Mouse (Mus musculus) large intestine, adult 2 months (tissue): ENCODE data around the gene Usp12. TPM values are rescaled to one million over a fixed set of nuclear protein-coding genes. Genes with fewer than 3 reads are reported as not detected.

ENCODE experiments used
- DNase-seq: peaks from one replicate; pipeline ENCODE4 v3.0.0-alpha.2; 2012; ENCODE audit warnings: low read depth, low spot score
- WGBS: fragments of 180-500 bp; shearing (Covaris S2); methylation state at CpG from one replicate; pipeline ENCODE4 v1.1.7; 2018; 5-methylcytosine and 5-hydroxymethylcytosine counted together
- polyA plus RNA-seq: library from polyadenylated mRNA; depleted of rRNA; stranded (reverse); fragments of >200 nt; gene quantifications from 2 replicates; pipeline ENCODE4 v1.2.3, GENCODE M21; 2012

The Usp12 gene
- polyA plus RNA-seq, 1 experiment = 19.1 TPM

GRCm38 (mm10) chr5:146809951-146810350 lies 15.1 kb upstream of the Usp12 start:
- WGBS = 79% methylated on average over 5 of the region's 5 CpGs
- DNase-seq = no peak

GRCm38 (mm10) chr5:146806004-146806430 lies 11.2 kb upstream of the Usp12 start:
- DNase-seq = no peak
- WGBS = 70% methylated on average over 8 of the region's 8 CpGs

- DNase-seq = no peak
- WGBS = 69% methylated on average over 9 of the region's 9 CpGs
These were observed 3.2 kb upstream of the Usp12 start for GRCm38 (mm10) chr5:146798031-146798430.

GRCm38 (mm10) chr5:146795728-146796127 lies 922 bp upstream of the Usp12 start:
- WGBS = 90% methylated on average over 13 of the region's 13 CpGs

GRCm38 (mm10) chr5:146794084-146794852 lies 538 bp downstream of the Usp12 start:
- no peak for DNase-seq
- WGBS = 2% methylated on average over 83 of the region's 83 CpGs

More at GRCm38 (mm10) chr5:146795728-146796127, 922 bp upstream of the Usp12 start:
- no peak for DNase-seq

- under 1% methylated on average over 18 of the region's 18 CpGs for WGBS
- DNase-seq = no peak
These were observed 1.1 kb downstream of the Usp12 start for GRCm38 (mm10) chr5:146793630-146794083.

- DNase-seq = no peak
- WGBS = 14% methylated on average over 7 of the region's 7 CpGs
These were observed 2.5 kb downstream of the Usp12 start for GRCm38 (mm10) chr5:146792140-146792791.

- no peak for DNase-seq
- 37% methylated on average over 8 of the region's 8 CpGs for WGBS
These were observed 3.9 kb downstream of the Usp12 start for GRCm38 (mm10) chr5:146790944-146791343.

- WGBS = 73% methylated on average over 9 of the region's 9 CpGs
These were observed 5.4 kb downstream of the Usp12 start for GRCm38 (mm10) chr5:146789413-146789812.

GRCm38 (mm10) chr5:146786123-146786522 lies 8.7 kb downstream of the Usp12 start:
- 48% methylated on average over 8 of the region's 8 CpGs for WGBS
- DNase-seq = no peak

More at GRCm38 (mm10) chr5:146789413-146789812, 5.4 kb downstream of the Usp12 start:
- no peak for DNase-seq

- 89% methylated on average over 10 of the region's 10 CpGs for WGBS
- DNase-seq = no peak
These were observed 10.9 kb downstream of the Usp12 start for GRCm38 (mm10) chr5:146783891-146784290.

- WGBS = 87% methylated on average over 10 of the region's 10 CpGs
- no peak for DNase-seq
These were observed 11.5 kb downstream of the Usp12 start for GRCm38 (mm10) chr5:146783300-146783699.

GRCm38 (mm10) chr5:146781663-146782062 lies 13.1 kb downstream of the Usp12 start:
- WGBS = 39% methylated on average over 9 of the region's 9 CpGs
- DNase-seq = no peak

GRCm38 (mm10) chr5:146779931-146780330 lies 14.9 kb downstream of the Usp12 start:
- DNase-seq = peak; percentile 86
- WGBS = 24% methylated on average over 5 of the region's 5 CpGs

- DNase-seq = no peak
- WGBS = 28% methylated on average over 13 of the region's 13 CpGs
These were observed 17.7 kb downstream of the Usp12 start for GRCm38 (mm10) chr5:146776988-146777639.

- WGBS = 8% methylated on average over 11 of the region's 11 CpGs
- DNase-seq = peak; percentile 80
These were observed 22.8 kb downstream of the Usp12 start for GRCm38 (mm10) chr5:146771982-146772381.

GRCm38 (mm10) chr5:146770002-146770848 lies 24.6 kb downstream of the Usp12 start:
- 24% methylated on average over 15 of the region's 15 CpGs for whole genome bisulfite sequencing
- no peak for DNase-seq

GRCm38 (mm10) chr5:146765791-146766190 lies 29.0 kb downstream of the Usp12 start:
- WGBS = 84% methylated on average over 5 of the region's 5 CpGs
- no peak for DNase-seq

- no peak for DNase-seq
- 92% methylated on average over 6 of the region's 6 CpGs for WGBS
These were observed 35.6 kb downstream of the Usp12 start for GRCm38 (mm10) chr5:146759159-146759558.
